In genomic region chr4:89303281-89303995, GRCm38 (mm10) we compare ENCODE assay signal across 11 mouse cellular contexts. TPM values are rescaled to one million over a fixed set of nuclear protein-coding genes. Genes with fewer than 3 reads are reported as not detected.
DNase-seq lines count a peak whose midpoint lies in the region; ATAC-seq lines count a peak whose summit lies in the region.
"Had no signal": no experiment of that assay in that cellular context is flagged by ENCODE, and none has a peak within 500 bp of the region (broad histone marks: within the 10 kb centered on the region; RNA-seq: fewer than 3 reads in every experiment).

No protein-coding gene starts in this region.

- no peaks in the 10 kb centered on the region for H3K36me3 ChIP-seq in hindbrain, embryonic 11.5 days (ENCODE audit: control insufficient read depth, insufficient read depth, low read length)
- no peaks in the 10 kb centered on the region for H3K36me3 ChIP-seq in hindbrain, embryonic 16.5 days (ENCODE audit: control insufficient read depth, insufficient read depth, low read length)
- H3K36me3 ChIP-seq in midbrain, embryonic 12.5 days: no peaks in the 10 kb centered on the region
- H3K36me3 ChIP-seq in midbrain, embryonic 15.5 days (replicated peaks): no peaks in the 10 kb centered on the region
- H3K36me3 ChIP-seq in stomach, embryonic 16.5 days (ENCODE audit: control insufficient read depth, insufficient read depth, low read length): no peaks in the 10 kb centered on the region

- H3K27me3 ChIP-seq in hindbrain, embryonic 11.5 days (ENCODE audit: control insufficient read depth, insufficient read depth, low read length): peaks cover 87% of the 10 kb centered on the region
- peaks cover 80% of the 10 kb centered on the region for H3K27me3 ChIP-seq in hindbrain, embryonic 16.5 days (replicated peaks; ENCODE audit: control insufficient read depth, insufficient read depth, low read length)
- peaks cover 90% of the 10 kb centered on the region for H3K27me3 ChIP-seq in midbrain, embryonic 12.5 days
- H3K27me3 ChIP-seq in midbrain, embryonic 15.5 days (replicated peaks): peaks cover 89% of the 10 kb centered on the region
- peaks cover 76% of the 10 kb centered on the region for H3K27me3 ChIP-seq in stomach, embryonic 16.5 days (ENCODE audit: control insufficient read depth, insufficient read depth, low read length)

- H3K9me3 ChIP-seq in hindbrain, embryonic 11.5 days (ENCODE audit: control insufficient read depth, low read length): no peaks in the 10 kb centered on the region
- H3K9me3 ChIP-seq in hindbrain, embryonic 16.5 days (ENCODE audit: control insufficient read depth, low read length): peaks cover 2% of the 10 kb centered on the region; the same call in 1 of the 2 replicates
- H3K9me3 ChIP-seq in midbrain, embryonic 12.5 days: no peaks in the 10 kb centered on the region
- no peaks in the 10 kb centered on the region for H3K9me3 ChIP-seq in midbrain, embryonic 15.5 days
- no peaks in the 10 kb centered on the region for H3K9me3 ChIP-seq in stomach, embryonic 16.5 days (replicated peaks; ENCODE audit: control insufficient read depth, low read length)

- under 1% methylated on average over 14 of the region's 14 CpGs for WGBS in hindbrain, embryonic 11.5 days
- under 1% methylated on average over 14 of the region's 14 CpGs for WGBS in hindbrain, embryonic 16.5 days
- 0% methylated on average over 14 of the region's 14 CpGs for WGBS in midbrain, embryonic 12.5 days
- under 1% methylated on average over 14 of the region's 14 CpGs for WGBS in midbrain, embryonic 15.5 days
- WGBS in stomach, embryonic 16.5 days: under 1% methylated on average over 14 of the region's 14 CpGs

- peak; percentile 77 for ATAC-seq in hindbrain, embryonic 11.5 days (ENCODE audit: low FRiP score)
- no peak for ATAC-seq in hindbrain, embryonic 16.5 days
- peak; percentile 66 for ATAC-seq in midbrain, embryonic 12.5 days (ENCODE audit: low FRiP score, low read depth)
- no peak for ATAC-seq in midbrain, embryonic 15.5 days (replicated peaks)
- no peak for ATAC-seq in stomach, embryonic 16.5 days (ENCODE audit: insufficient read depth, low FRiP score)

- H3K4me2 ChIP-seq in hindbrain, embryonic 11.5 days (replicated peaks; ENCODE audit: low read depth, low read length): no peak overlapping the region
- no peak overlapping the region; the same call in 1 of the 2 replicates for H3K4me2 ChIP-seq in hindbrain, embryonic 16.5 days (ENCODE audit: low read length)
- no peak overlapping the region for H3K4me2 ChIP-seq in midbrain, embryonic 12.5 days (replicated peaks)
- H3K4me2 ChIP-seq in midbrain, embryonic 15.5 days: no peak overlapping the region
- H3K4me2 ChIP-seq in stomach, embryonic 16.5 days (ENCODE audit: low read depth, low read length): peak overlapping the region; percentile 24; the same call in 1 of the 2 replicates

- H3K9ac ChIP-seq in hindbrain, embryonic 11.5 days (ENCODE audit: low read depth, low read length): no peak overlapping the region
- no peak overlapping the region for H3K9ac ChIP-seq in hindbrain, embryonic 16.5 days (ENCODE audit: low read depth, low read length)
- H3K9ac ChIP-seq in midbrain, embryonic 12.5 days (replicated peaks): no peak overlapping the region
- no peak overlapping the region for H3K9ac ChIP-seq in midbrain, embryonic 15.5 days
- no peak overlapping the region for H3K9ac ChIP-seq in stomach, embryonic 16.5 days (ENCODE audit: low read length)

- H3K27ac ChIP-seq in hindbrain, embryonic 11.5 days (ENCODE audit: low read depth, low read length): no peak overlapping the region
- no peak overlapping the region for H3K27ac ChIP-seq in hindbrain, embryonic 16.5 days (ENCODE audit: low read depth, low read length)
- H3K27ac ChIP-seq in midbrain, embryonic 12.5 days (replicated peaks): no peak overlapping the region
- H3K27ac ChIP-seq in midbrain, embryonic 15.5 days: no peak overlapping the region
- H3K27ac ChIP-seq in stomach, embryonic 16.5 days (ENCODE audit: low read length): no peak overlapping the region
- H3K27ac ChIP-seq: heart, adult 2 months had no signal

- H3K4me3 ChIP-seq in hindbrain, embryonic 11.5 days (ENCODE audit: low read depth, low read length): no peak overlapping the region
- H3K4me3 ChIP-seq in hindbrain, embryonic 16.5 days (ENCODE audit: low read length): no peak overlapping the region
- H3K4me3 ChIP-seq in midbrain, embryonic 12.5 days: no peak overlapping the region
- H3K4me3 ChIP-seq in midbrain, embryonic 15.5 days: no peak overlapping the region
- H3K4me3 ChIP-seq in stomach, embryonic 16.5 days (replicated peaks; ENCODE audit: low read length): no peak overlapping the region
- H3K4me3 ChIP-seq: heart, adult 2 months had no signal

- peak; percentile 25 to 66 for DNase-seq in adrenal gland, adult (ENCODE audit: inconsistent age in 2 of 2, low spot score in 1 of 2)
- no peak for DNase-seq in adrenal gland, postnatal 25 days
- DNase-seq in hindbrain, embryonic 11.5 days (ENCODE audit: low spot score): peak; percentile 65
- DNase-seq in thymus, postnatal 0 days (ENCODE audit: low spot score): no peak
- DNase-seq: cerebellum, postnatal 10 days; heart, adult 2 months; kidney, postnatal 25 days had no signal

- no peaks in the 10 kb centered on the region for H3K4me1 ChIP-seq in hindbrain, embryonic 11.5 days (replicated peaks; ENCODE audit: control insufficient read depth, insufficient read depth, low read length)
- no peaks in the 10 kb centered on the region for H3K4me1 ChIP-seq in hindbrain, embryonic 16.5 days (ENCODE audit: control insufficient read depth, insufficient read depth, low read depth, low read length)
- 0 out of 2 replicates have a peak, but pooled peaks cover 6% of the 10 kb centered on the region for H3K4me1 ChIP-seq in midbrain, embryonic 12.5 days
- H3K4me1 ChIP-seq in midbrain, embryonic 15.5 days: no peaks in the 10 kb centered on the region
- no peaks in the 10 kb centered on the region for H3K4me1 ChIP-seq in stomach, embryonic 16.5 days (ENCODE audit: control insufficient read depth, insufficient read depth, low read length)

RNA-seq across cellular contexts. Expression of gene Cdkn2b, which starts 7.4 kb away (rescaled TPM):
- total RNA-seq in adrenal gland, postnatal 25 days (2021): 4.9 TPM in 2 replicates
- 1.1 and 1.4 TPM in 2 replicates for polyA plus RNA-seq in hindbrain, embryonic 11.5 days (2014; fragmentation: Nextera tagmentation; extraction: Ambion mirVana)
- polyA plus RNA-seq in hindbrain, embryonic 16.5 days (2015; fragmentation: Nextera tagmentation; extraction: Ambion mirVana): 1.1 and 1.7 TPM in 2 replicates
- 0.33 and 0.79 TPM in 2 replicates for polyA plus RNA-seq in midbrain, embryonic 12.5 days (2016; fragmentation: Nextera tagmentation; extraction: Ambion mirVana)
- polyA plus RNA-seq in midbrain, embryonic 15.5 days (2015; fragmentation: Nextera tagmentation; extraction: Ambion mirVana): 0.71 and 1.1 TPM in 2 replicates
- 11.6 TPM in 2 replicates for polyA plus RNA-seq in stomach, embryonic 16.5 days (2015; fragmentation: Nextera tagmentation; extraction: Ambion mirVana)
- 3.5 and 4.2 TPM in 2 replicates for polyA plus RNA-seq in thymus, postnatal 0 days (2015; fragmentation: Nextera tagmentation; extraction: Ambion mirVana)

RNA-seq across cellular contexts. Expression of gene Cdkn2a, which starts 9.0 kb away (rescaled TPM):
- 1.6 and 1.8 TPM in 2 replicates for total RNA-seq in adrenal gland, postnatal 25 days (2021)
- polyA plus RNA-seq in hindbrain, embryonic 11.5 days (2014; fragmentation: Nextera tagmentation; extraction: Ambion mirVana): not detected in 2 replicates
- not detected in 2 replicates for polyA plus RNA-seq in hindbrain, embryonic 16.5 days (2015; fragmentation: Nextera tagmentation; extraction: Ambion mirVana)
- not detected in 2 replicates for polyA plus RNA-seq in midbrain, embryonic 12.5 days (2016; fragmentation: Nextera tagmentation; extraction: Ambion mirVana)
- not detected in 2 replicates for polyA plus RNA-seq in midbrain, embryonic 15.5 days (2015; fragmentation: Nextera tagmentation; extraction: Ambion mirVana)
- polyA plus RNA-seq in stomach, embryonic 16.5 days (2015; fragmentation: Nextera tagmentation; extraction: Ambion mirVana): not detected in 2 replicates
- not detected in 2 replicates for polyA plus RNA-seq in thymus, postnatal 0 days (2015; fragmentation: Nextera tagmentation; extraction: Ambion mirVana)
- total RNA-seq: heart, adult 2 months had no signal

Comparison
In these comparisons a context has a peak if more than half of its experiments do, and no peak if none do; other contexts are left out.
1. DNase-seq: peak in adrenal gland, adult (2 of 2) and hindbrain, embryonic 11.5 days (single experiment); none in adrenal gland, postnatal 25 days (single experiment) and thymus, postnatal 0 days (single experiment).
2. ATAC-seq: peak in hindbrain, embryonic 11.5 days (single experiment) and midbrain, embryonic 12.5 days (single experiment); none in hindbrain, embryonic 16.5 days (single experiment), midbrain, embryonic 15.5 days (single experiment) and stomach, embryonic 16.5 days (single experiment).